Mouse (Mus musculus) embryonic facial prominence, embryonic 10.5 days (tissue): ENCODE measurements around the gene Rundc1. TPM values are rescaled to one million over a fixed set of nuclear protein-coding genes. Genes with fewer than 3 reads are reported as not detected.
"Not testable (repeated sequence)": the region's sequence is repeated elsewhere in the genome, so short reads cannot be mapped to it uniquely, and the experiment has no call there.

Experiments used
- DNase-seq: peaks from one replicate; pipeline ENCODE4 v3.0.0-alpha.2; 2017; ENCODE audit warnings: low spot score
- H3K27ac ChIP-seq: fragments of 300-500 bp; sonication (generic); replicated peaks from 2 replicates; pipeline ENCODE4 v1.5.1; 2016; ENCODE audit warnings: mild to moderate bottlenecking
- H3K27me3 ChIP-seq: fragments of 300-500 bp; sonication (generic); replicated peaks from 2 replicates; pipeline ENCODE4 v1.6.1; 2016; ENCODE audit warnings: low read depth, mild to moderate bottlenecking; ENCODE audit not compliant: poor library complexity, severe bottlenecking
- H3K36me3 ChIP-seq: fragments of 300-500 bp; sonication (generic); replicated peaks from 2 replicates; pipeline ENCODE4 v1.6.1; 2016; ENCODE audit warnings: mild to moderate bottlenecking, moderate library complexity
- H3K4me1 ChIP-seq: fragments of 300-500 bp; sonication (generic); 2 replicates; pipeline ENCODE4 v1.6.1; 2016
- H3K4me3 ChIP-seq: fragments of 300-500 bp; sonication (generic); 2 replicates; pipeline ENCODE4 v1.5.1; 2016; ENCODE audit warnings: mild to moderate bottlenecking, moderate library complexity
- H3K9me3 ChIP-seq: fragments of 300-500 bp; sonication (generic); 2 replicates; pipeline ENCODE4 v1.6.1; 2016; ENCODE audit warnings: mild to moderate bottlenecking
- WGBS: fragments of 180-500 bp; shearing (Covaris S2); methylation state at CpG from one replicate; pipeline ENCODE4 v1.1.7; 2016; 5-methylcytosine and 5-hydroxymethylcytosine counted together
- polyA plus RNA-seq: library from polyadenylated mRNA; unstranded; fragments of >200 nt; fragmentation: Nextera tagmentation; extraction: Ambion mirVana; gene quantifications from 2 replicates; pipeline ENCODE4 v1.2.1, GENCODE M21; 2016

Gene Rundc1
- polyA plus RNA-seq = 17.5 and 21.4 TPM in 2 replicates

DNA sequence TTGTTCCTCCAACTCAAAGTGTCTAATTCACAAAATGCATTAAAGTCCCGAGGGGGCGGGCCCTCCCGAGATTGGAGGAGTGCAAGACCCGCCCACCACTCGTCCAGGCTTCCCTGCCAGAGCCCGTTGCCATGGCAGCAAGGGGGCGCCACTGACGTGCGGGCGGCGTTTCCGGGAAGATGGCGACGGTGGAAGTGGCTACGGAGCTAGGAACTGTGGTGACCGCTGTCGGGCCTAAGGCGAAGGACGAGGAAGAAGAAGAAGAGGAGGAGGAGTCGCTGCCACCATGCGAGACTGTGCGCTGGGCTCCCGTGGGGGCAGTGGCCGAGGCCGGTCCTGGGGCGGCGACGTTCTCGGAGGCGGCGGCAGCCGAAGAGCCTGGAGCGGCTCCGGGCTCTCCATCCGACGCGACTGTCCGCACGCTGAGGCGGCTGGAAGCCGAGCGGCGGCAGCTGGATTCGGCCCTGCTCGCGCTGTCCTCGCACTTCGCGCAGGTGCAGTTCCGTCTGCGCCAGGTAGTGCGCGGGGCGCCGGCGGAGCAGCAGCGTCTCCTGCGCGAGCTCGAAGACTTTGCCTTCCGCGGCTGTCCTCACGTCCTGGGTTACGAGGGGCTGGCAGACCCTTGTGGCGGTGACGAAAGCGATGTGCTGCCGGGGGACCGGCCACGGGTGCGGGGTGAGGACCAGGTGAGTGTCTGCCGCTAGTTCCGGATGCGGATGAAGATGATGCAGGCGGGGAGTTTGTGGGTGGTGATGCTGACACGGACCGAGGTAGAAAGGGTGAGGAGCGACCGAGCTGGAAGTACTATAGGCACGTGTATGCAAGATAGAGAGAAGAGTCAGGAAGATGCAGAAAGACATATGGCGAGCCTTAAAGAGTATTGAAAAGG lies at the start of gene Rundc1, which contains the start of gene Ptges3l:
Gene Rundc1 (plus strand): TSS at position 161 of the 889 bp plus-strand sequence.
Gene Ptges3l (minus strand): TSS at position 409 of the 889 bp plus-strand sequence.
- peak within 1 kb of the TSS; percentile 100 for H3K4me3 ChIP-seq
- H3K27ac ChIP-seq = peak within 1 kb of the TSS; percentile 84
- under 1% methylated on average over 81 of the region's 81 CpGs for WGBS
- peaks cover 31% of the 10 kb centered on the region for H3K4me1 ChIP-seq
- DNase-seq = peak; percentile 99
- H3K27me3 ChIP-seq = no peaks in the 10 kb centered on the region
- H3K9me3 ChIP-seq = no peaks in the 10 kb centered on the region
- peaks cover 11% of the 10 kb centered on the region for H3K36me3 ChIP-seq

DNA sequence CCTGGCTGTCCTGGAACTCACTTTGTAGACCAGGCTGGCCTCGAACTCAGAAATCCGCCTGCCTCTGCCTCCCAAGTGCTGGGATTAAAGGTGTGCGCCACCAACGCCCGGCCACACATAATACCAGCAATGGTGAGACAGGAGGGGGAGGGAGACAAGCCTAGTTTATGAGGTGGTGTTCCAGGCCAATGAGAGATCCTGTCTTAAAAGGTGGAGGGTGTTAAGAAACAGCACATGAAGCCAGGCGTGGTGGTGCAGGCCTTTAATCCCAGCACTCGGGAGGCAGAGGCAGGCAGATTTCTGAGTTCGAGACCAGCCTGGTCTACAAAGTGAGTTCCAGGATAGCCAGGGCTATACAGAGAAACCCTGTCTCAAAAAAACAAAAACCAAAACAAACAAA lies 46.7 kb upstream of the Rundc1 start:
- H3K27me3 ChIP-seq, H3K4me3 ChIP-seq, H3K36me3 ChIP-seq, H3K9me3 ChIP-seq, H3K4me1 ChIP-seq, H3K27ac ChIP-seq, DNase-seq: not testable (repeated sequence)
- WGBS = 93% methylated on average over 8 of the region's 8 CpGs

DNA sequence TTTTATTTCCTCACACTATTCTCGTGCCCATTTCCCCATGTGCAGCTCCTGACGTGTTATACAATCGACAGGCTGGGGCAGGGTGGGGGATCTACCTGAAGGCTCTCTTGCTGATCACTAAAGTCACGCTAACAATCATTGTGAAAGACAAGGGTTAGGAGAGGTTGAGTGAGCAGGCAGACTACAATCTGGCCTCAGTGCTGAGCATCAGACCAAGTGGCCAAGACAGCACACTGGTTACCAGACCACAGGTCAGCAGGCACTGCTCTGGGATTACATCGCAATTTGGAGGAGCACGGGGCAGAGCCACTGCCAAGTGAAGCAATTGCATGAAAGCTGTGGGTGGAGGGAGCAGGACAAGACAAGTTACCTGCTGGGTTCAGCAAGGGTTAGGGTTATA lies 46.0 kb upstream of the Rundc1 start:
- Histone ChIP-seq H3K27me3 (no peaks in the 10 kb centered on the region), H3K4me3 (no peak overlapping the region), H3K27ac (no peak overlapping the region), H3K9me3 (no peaks in the 10 kb centered on the region), H3K36me3 (no peaks in the 10 kb centered on the region), H3K4me1 (0 out of 2 replicates have a peak, but pooled peaks cover 3% of the 10 kb centered on the region)
- no peak for DNase-seq
- WGBS = 81% methylated on average over 6 of the region's 6 CpGs

DNA sequence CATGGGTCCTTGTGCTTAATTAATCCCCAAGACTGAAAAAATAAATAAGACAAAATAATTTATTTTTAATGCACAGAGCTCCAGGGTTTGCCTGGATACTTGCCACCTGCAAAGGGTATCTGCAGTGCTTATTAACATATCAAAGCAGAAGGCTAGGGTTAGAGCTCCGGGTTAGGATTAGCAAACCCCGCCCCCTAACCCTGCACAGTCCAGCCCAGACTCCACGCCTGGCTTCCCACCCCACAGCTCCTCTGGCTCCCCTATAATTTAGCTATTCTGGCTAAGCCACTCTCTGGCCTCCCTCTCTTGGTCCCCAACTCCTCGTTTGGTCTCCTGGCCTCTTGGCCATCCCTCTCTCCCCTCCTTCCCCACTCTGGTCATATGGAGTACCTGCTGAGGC lies 43.1 kb upstream of the Rundc1 start:
- H3K4me3 ChIP-seq = no peak overlapping the region
- H3K27me3 ChIP-seq = no peaks in the 10 kb centered on the region
- 0 out of 2 replicates have a peak, but pooled peaks cover 3% of the 10 kb centered on the region for H3K4me1 ChIP-seq
- no peaks in the 10 kb centered on the region for H3K9me3 ChIP-seq
- no peak for DNase-seq
- H3K27ac ChIP-seq = no peak overlapping the region
- H3K36me3 ChIP-seq = no peaks in the 10 kb centered on the region
- WGBS = 17% methylated on average over 4 of the region's 4 CpGs

DNA sequence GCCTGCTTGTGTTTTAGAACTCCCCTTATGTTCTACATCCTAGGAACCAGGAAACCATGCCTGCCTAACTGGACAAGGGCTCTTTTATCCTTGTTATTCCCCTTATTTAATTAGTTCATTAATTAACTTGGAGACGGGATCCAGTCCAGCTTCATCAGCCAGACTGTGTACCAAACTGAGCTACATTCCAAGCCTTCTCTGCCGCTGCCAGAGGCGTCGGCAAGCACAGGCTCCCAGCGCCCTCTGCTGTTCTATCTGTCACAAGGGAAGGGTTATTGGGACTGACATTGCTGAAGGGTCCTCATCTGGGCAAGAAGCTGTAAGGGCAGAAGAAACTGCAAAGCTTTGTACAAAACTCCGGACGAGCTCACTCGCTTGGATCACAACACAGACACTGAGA lies 29.8 kb upstream of the Rundc1 start:
- no peaks in the 10 kb centered on the region for H3K36me3 ChIP-seq
- no peaks in the 10 kb centered on the region for H3K27me3 ChIP-seq
- H3K27ac ChIP-seq = no peak overlapping the region
- 8% methylated on average over 8 of the region's 8 CpGs for WGBS
- H3K4me3 ChIP-seq = no peak overlapping the region
- no peaks in the 10 kb centered on the region for H3K4me1 ChIP-seq
- H3K9me3 ChIP-seq = no peaks in the 10 kb centered on the region
- DNase-seq = peak; percentile 81

DNA sequence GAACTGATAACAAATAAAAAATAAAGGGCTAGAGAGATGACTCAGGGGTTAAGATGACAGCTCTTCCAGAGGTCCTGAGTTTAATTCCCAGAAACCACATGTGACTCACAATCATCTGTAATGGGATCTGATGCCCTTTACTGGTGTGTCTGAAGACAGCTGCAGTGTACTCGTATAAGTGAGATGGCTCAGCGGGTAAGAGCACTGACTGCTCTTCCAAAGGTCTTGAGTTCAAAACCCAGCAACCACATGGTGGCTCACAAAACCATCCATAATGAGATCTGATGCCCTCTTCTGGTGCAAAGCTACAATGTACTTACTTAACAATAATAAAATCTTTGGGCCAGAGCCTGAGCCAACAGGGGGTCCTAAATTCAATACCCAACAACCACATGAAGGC lies 9.6 kb upstream of the Rundc1 start:
- no peak overlapping the region for H3K27ac ChIP-seq
- 89% methylated on average over 2 of the region's 2 CpGs for WGBS

DNA sequence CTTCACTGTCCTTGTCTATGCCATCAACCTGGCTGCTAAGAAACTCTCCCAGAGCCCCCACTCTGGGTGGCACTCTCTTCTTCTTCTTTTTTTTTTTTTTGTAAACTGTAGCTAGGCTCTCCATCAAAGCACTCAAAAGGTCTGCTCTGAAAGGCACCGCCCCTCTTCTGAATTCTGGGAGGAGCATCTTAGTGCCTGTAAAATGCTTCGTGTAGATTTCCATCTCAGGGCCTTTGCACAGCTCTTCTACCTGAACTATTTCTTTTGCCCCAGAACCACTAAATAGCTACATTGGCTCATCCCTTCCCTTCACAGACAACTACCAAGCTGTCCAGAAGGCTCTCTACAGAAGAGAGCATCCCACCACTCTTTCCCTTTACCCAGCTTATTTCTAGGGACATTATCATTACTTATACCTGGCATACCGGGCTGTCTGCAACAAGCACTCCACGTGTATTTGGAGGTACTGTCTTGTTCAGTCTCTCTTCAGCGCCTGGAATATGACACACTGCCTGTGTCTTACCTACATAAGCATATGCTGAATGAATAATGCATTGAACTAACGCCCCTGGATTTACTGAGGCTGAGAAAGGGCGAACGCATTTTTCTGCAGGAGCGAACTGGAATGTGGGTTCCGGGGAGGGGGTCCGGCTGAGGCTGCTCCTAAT lies 8.3 kb upstream of the Rundc1 start:
- DNase-seq = no peak
- peaks cover 11% of the 10 kb centered on the region for H3K4me1 ChIP-seq
- no peaks in the 10 kb centered on the region for H3K9me3 ChIP-seq
- H3K36me3 ChIP-seq = peaks cover 30% of the 10 kb centered on the region
- no peaks in the 10 kb centered on the region for H3K27me3 ChIP-seq
- whole genome bisulfite sequencing = 2% methylated on average over 11 of the region's 11 CpGs
- H3K4me3 ChIP-seq = peak overlapping the region; percentile 76
- peak overlapping the region; percentile 95 for H3K27ac ChIP-seq

More for the DNA sequence above, 9.6 kb upstream of the Rundc1 start:
- DNase-seq = no peak
- Histone ChIP-seq H3K36me3 (peaks cover 42% of the 10 kb centered on the region), H3K27me3 (no peaks in the 10 kb centered on the region), H3K4me1 (peaks cover 11% of the 10 kb centered on the region), H3K9me3 (no peaks in the 10 kb centered on the region), H3K4me3 (no peak overlapping the region)

DNA sequence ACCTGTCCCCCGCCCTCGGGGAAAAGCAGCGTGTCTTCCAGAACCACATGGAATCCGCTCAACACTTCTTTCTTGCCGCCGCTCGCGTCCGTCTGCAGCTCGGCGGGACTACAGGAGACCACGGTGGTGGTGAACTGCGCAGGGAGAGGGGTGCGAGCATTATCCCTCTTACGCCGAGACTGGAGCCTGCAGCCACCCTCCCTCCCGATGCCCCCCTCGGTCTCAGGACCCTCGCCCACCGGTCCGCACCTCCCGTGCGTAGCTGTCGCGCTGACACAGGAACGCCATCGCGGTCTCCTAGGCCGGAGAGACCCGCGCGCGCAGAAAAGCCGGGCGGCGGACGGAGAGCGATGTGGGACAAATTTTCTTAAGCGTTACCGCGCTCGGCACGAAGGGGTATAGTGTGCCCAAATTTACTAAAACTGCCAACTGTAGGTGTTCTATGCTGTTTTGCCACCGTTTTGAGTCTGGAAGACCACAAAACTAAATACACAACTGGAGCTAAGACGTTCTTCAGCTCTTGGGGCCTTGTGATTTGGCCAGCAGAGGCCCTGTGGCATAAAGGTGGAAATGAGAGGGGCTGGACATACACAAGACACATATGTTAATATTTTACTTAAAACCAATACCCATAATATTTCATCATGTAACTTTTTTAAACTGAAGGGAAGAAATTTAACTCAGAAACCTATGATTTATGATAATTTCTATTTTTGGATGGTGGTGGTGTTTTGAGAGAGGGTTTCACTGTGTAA lies 7.6 kb upstream of the Rundc1 start, which contains the start of gene Aarsd1:
Gene Aarsd1 (minus strand): TSS at position 515 of the 755 bp plus-strand sequence.
- WGBS = under 1% methylated on average over 45 of the region's 45 CpGs
- Histone ChIP-seq H3K27me3 (no peaks in the 10 kb centered on the region), H3K9me3 (no peaks in the 10 kb centered on the region), H3K27ac (peak within 1 kb of the TSS; percentile 95), H3K36me3 (peaks cover 23% of the 10 kb centered on the region), H3K4me1 (peaks cover 11% of the 10 kb centered on the region), H3K4me3 (peak within 1 kb of the TSS; percentile 76)
- DNase-seq = peak; percentile 91

DNA sequence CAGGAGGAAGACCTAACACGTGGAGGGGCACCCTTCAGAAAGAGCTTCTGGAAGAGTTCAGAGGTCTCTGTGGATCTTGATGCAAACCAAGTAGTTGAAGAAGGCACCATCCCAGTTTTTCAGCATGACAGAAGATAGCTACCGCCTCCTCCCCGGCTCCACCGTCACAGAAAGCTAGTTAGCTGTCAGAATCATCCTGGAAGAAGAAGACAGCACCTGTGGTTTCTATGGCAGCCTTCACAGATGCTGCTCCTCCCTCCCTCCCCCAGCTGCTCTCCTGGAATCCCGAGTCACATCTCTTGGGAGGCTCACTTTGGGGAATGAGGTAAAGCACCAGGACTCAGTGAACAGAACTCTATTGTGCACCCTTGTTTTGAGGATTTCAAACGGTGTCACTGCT lies 5.9 kb upstream of the Rundc1 start:
- Histone ChIP-seq H3K4me3 (no peak overlapping the region), H3K4me1 (peaks cover 16% of the 10 kb centered on the region), H3K36me3 (peaks cover 6% of the 10 kb centered on the region), H3K27ac (no peak overlapping the region), H3K27me3 (no peaks in the 10 kb centered on the region), H3K9me3 (no peaks in the 10 kb centered on the region)
- 56% methylated on average over 6 of the region's 6 CpGs for WGBS
- DNase-seq = no peak

DNA sequence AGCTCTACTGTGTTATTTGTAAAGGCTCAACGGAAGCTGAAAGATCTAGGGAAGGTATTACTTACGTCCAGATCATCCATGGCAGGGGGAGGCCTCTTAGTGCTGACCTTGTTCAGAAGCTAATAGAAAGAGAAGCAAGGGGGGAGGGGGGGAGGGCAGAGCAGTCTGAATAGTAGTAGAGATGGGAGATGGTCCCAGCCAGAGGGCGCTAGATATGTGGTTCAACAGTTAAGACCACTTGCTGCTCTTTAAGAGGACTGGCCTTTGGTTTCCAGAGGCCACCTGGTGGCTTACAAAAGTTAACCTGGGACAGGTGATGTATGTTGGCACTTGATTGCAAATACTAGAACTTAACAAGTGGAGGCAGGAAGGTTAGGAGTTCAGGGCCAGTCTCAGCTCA lies 5.3 kb upstream of the Rundc1 start:
- Histone ChIP-seq H3K36me3 (peaks cover 3% of the 10 kb centered on the region; the same call in 1 of the 2 replicates), H3K27ac (no peak overlapping the region), H3K27me3 (no peaks in the 10 kb centered on the region), H3K9me3 (no peaks in the 10 kb centered on the region), H3K4me3 (no peak overlapping the region), H3K4me1 (peaks cover 21% of the 10 kb centered on the region)
- DNase-seq = no peak
- 26% methylated on average over 3 of the region's 3 CpGs for WGBS

DNA sequence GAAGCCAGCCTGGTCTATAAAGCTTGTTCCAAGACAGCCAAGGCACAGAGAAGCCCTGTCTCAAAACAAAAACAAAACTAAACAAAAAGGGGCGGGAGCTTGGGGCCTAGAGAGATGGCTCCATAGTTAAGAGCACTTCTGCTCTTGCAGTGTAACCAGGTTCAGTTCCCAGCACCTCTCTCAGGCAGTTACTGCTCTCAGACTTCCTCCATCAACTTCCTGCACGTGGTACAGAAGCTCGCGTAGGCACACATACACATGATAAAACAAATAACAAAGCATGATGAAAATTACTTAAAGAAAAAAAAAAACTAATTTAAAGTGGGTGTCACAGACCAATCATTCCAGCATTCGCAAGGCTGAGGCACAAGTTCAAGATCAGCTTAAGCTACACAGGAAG lies 4.7 kb upstream of the Rundc1 start:
- WGBS = 88% methylated on average over 5 of the region's 5 CpGs
- Histone ChIP-seq H3K27me3 (no peaks in the 10 kb centered on the region), H3K4me3 (no peak overlapping the region), H3K4me1 (peaks cover 22% of the 10 kb centered on the region), H3K9me3 (no peaks in the 10 kb centered on the region), H3K27ac (no peak overlapping the region), H3K36me3 (no peaks in the 10 kb centered on the region)
- no peak for DNase-seq
